Mouse (Mus musculus) E14TG2a.4 (cell line): ENCODE measurements at regions not wholly inside any gene's neighbourhood (a gene's known extent, or its start where the extent isn't known, plus 50 kb on each side); places are given as distances from the start of the nearest gene placed in this dataset.

Source experiments
- CTCF ChIP-seq: conservative IDR thresholded peaks from 2 replicates; pipeline ENCODE4 v1.5.1; 2014; ENCODE audit warnings: low read length
- NANOG ChIP-seq: IDR thresholded peaks from 2 replicates; pipeline ENCODE4 v1.6.1; 2014; ENCODE audit warnings: borderline replicate concordance, low read length, mixed read lengths

DNA sequence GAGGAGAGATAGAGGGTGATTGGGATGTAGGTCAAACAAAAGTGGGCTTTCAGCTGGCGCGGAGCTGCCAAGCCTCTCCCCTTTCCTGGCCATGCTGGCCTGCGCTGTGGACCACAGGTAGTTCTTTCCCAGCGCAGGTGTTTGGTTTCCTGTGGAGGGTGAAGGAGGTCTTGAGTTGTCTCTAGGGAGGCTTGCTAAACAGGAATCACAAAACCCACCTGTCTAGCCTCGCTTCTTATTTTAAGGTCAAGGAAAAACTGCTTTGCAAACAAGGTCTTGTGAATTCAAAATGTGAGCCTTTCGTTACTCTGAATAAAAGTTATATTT, 146.6 kb downstream of the Zfp36l1 start:
- no peak for TF ChIP-seq CTCF
- no peak for TF ChIP-seq NANOG
